Mouse (Mus musculus) CH12.LX (cell line): ENCODE results near the gene Stt3b. TPM values are rescaled to one million over a fixed set of nuclear protein-coding genes. Genes with fewer than 3 reads are reported as not detected.
A peak's percentile ranks its signal among the peaks of the same experiment; 100 is the strongest.

Experiments used
- DNase-seq: peaks from one replicate; pipeline ENCODE4 v3.0.0-alpha.2; 2013; ENCODE audit errors: extremely low read depth
- H3K27ac ChIP-seq: 2 replicates; pipeline ENCODE4 v1.5.1; 2012; ENCODE audit warnings: low read depth, mild to moderate bottlenecking, control low read depth, moderate library complexity; ENCODE audit not compliant: insufficient read depth
- H3K27me3 ChIP-seq: replicated peaks from 2 replicates; pipeline ENCODE3; 2012; ENCODE audit warnings: inconsistent platforms
- H3K36me3 ChIP-seq, 2 experiments: replicated peaks in 1 of 2; 2 replicates each; pipeline versions ENCODE3 to v1.6.1; 2012; ENCODE audit warnings: inconsistent platforms in 1 of 2, low read length in 1 of 2, mild to moderate bottlenecking in 1 of 2, mixed read lengths in 1 of 2, moderate library complexity in 1 of 2; ENCODE audit not compliant: control insufficient read depth in 1 of 2, insufficient read depth in 1 of 2
- H3K4me1 ChIP-seq, 2 experiments: 2 replicates each; pipeline ENCODE4 v1.6.1; 2012; ENCODE audit warnings: inconsistent platforms in 1 of 2, moderate library complexity in 1 of 2; ENCODE audit not compliant: insufficient read depth in 2 of 2, control insufficient read depth in 1 of 2
- H3K4me2 ChIP-seq: 2 replicates; pipeline ENCODE4 v1.6.1; 2012; ENCODE audit warnings: low read depth, mild to moderate bottlenecking, control low read depth; ENCODE audit not compliant: poor library complexity, insufficient read depth, severe bottlenecking
- H3K4me3 ChIP-seq, 3 experiments: fragments of 150-350 bp in 1 of 3; sonication (generic) in 1 of 3; replicated peaks in 1 of 3; 2 replicates each; pipeline versions ENCODE3 to v1.5.1; 2011 to 2012; ENCODE audit warnings: low read depth in 2 of 3, low read length in 2 of 3, mild to moderate bottlenecking in 2 of 3, moderate library complexity in 2 of 3, control low read depth in 1 of 3, improper control_type of control experiment in 1 of 3, inconsistent platforms in 1 of 3, mixed read lengths in 1 of 3; ENCODE audit not compliant: poor library complexity in 1 of 3
- H3K79me2 ChIP-seq: replicated peaks from 2 replicates; pipeline ENCODE4 v1.6.1; 2012; ENCODE audit warnings: mild to moderate bottlenecking, moderate library complexity; ENCODE audit not compliant: control insufficient read depth, poor library complexity, insufficient read depth, severe bottlenecking; ENCODE audit errors: extremely low read depth
- H3K9ac ChIP-seq: 2 replicates; pipeline ENCODE4 v1.6.1; 2012; ENCODE audit warnings: low read depth, mild to moderate bottlenecking, control low read depth, moderate library complexity; ENCODE audit not compliant: insufficient read depth
- H3K9me3 ChIP-seq: replicated peaks from 2 replicates; pipeline ENCODE3; 2012; ENCODE audit warnings: low read length, inconsistent platforms, mixed read lengths
- BHLHE40 ChIP-seq: IDR thresholded peaks from 2 replicates; pipeline ENCODE4 v1.6.1; 2011; ENCODE audit warnings: mild to moderate bottlenecking, low read depth, low read length, improper control_type of control experiment
- CHD1 ChIP-seq: IDR thresholded peaks from 2 replicates; pipeline ENCODE4 v1.6.1; 2012; ENCODE audit warnings: low read depth, low read length, improper control_type of control experiment, inconsistent platforms
- CHD2 ChIP-seq: IDR thresholded peaks from 2 replicates; pipeline ENCODE4 v1.6.1; 2011; ENCODE audit warnings: low read length, improper control_type of control experiment
- CTCF ChIP-seq, 2 experiments: IDR thresholded peaks in 1 of 2; conservative IDR thresholded peaks in 1 of 2; 2 replicates each; pipeline ENCODE4 v1.5.1; 2011 to 2012; ENCODE audit warnings: low read depth in 2 of 2, low read length in 2 of 2, improper control_type of control experiment in 1 of 2, inconsistent platforms in 1 of 2, mild to moderate bottlenecking in 1 of 2, moderate library complexity in 1 of 2
- E2F4 ChIP-seq: IDR thresholded peaks from 2 replicates; pipeline ENCODE4 v1.6.1; 2011; ENCODE audit warnings: low read depth, low read length, improper control_type of control experiment; ENCODE audit not compliant: insufficient replicate concordance
- ELF1 ChIP-seq: IDR thresholded peaks from 2 replicates; pipeline ENCODE4 v1.6.1; 2014; ENCODE audit warnings: low read depth, mild to moderate bottlenecking, inconsistent platforms, low read length, improper control_type of control experiment
- EP300 ChIP-seq: IDR thresholded peaks from 2 replicates; pipeline ENCODE4 v1.6.1; 2011; ENCODE audit warnings: low read length, improper control_type of control experiment
- ETS1 ChIP-seq: conservative IDR thresholded peaks from 2 replicates; pipeline ENCODE4 v1.6.1; 2012; ENCODE audit warnings: low read depth, mild to moderate bottlenecking, inconsistent platforms, low read length, improper control_type of control experiment, moderate library complexity
- GABPA ChIP-seq: IDR thresholded peaks from 2 replicates; pipeline ENCODE4 v1.6.1; 2012; ENCODE audit warnings: low read depth, low read length, improper control_type of control experiment, inconsistent platforms; ENCODE audit not compliant: insufficient replicate concordance
- HCFC1 ChIP-seq: IDR thresholded peaks from 2 replicates; pipeline ENCODE4 v1.6.1; 2012; ENCODE audit warnings: low read depth, mild to moderate bottlenecking, inconsistent platforms, low read length, improper control_type of control experiment
- IRF4 ChIP-seq: IDR thresholded peaks from 2 replicates; pipeline ENCODE4 v1.6.1; 2014; ENCODE audit warnings: low read depth, mild to moderate bottlenecking, inconsistent platforms, low read length, improper control_type of control experiment
- JUN ChIP-seq: IDR thresholded peaks from 2 replicates; pipeline ENCODE4 v1.6.1; 2011; ENCODE audit warnings: low read depth, mild to moderate bottlenecking, low read length, improper control_type of control experiment, moderate library complexity; ENCODE audit not compliant: insufficient read depth
- JUND ChIP-seq: conservative IDR thresholded peaks from 2 replicates; pipeline ENCODE4 v1.6.1; 2011; ENCODE audit warnings: low read depth, low read length, improper control_type of control experiment
- KAT2A ChIP-seq: IDR thresholded peaks from 2 replicates; pipeline ENCODE4 v1.6.1; 2012; ENCODE audit warnings: low read length, improper control_type of control experiment, inconsistent platforms; ENCODE audit not compliant: insufficient replicate concordance
- MAFK ChIP-seq: IDR thresholded peaks from 2 replicates; pipeline ENCODE4 v1.6.1; 2011; ENCODE audit warnings: low read length, improper control_type of control experiment; ENCODE audit not compliant: insufficient replicate concordance
- MAX ChIP-seq: IDR thresholded peaks from 2 replicates; pipeline ENCODE4 v1.6.1; 2011; ENCODE audit warnings: low read length, improper control_type of control experiment
- MAZ ChIP-seq: IDR thresholded peaks from 2 replicates; pipeline ENCODE4 v1.6.1; 2012; ENCODE audit warnings: low read depth, mild to moderate bottlenecking, inconsistent platforms, low read length, improper control_type of control experiment, moderate library complexity
- MEF2A ChIP-seq: IDR thresholded peaks from 2 replicates; pipeline ENCODE4 v1.6.1; 2014; ENCODE audit warnings: low read depth, mild to moderate bottlenecking, inconsistent platforms, low read length, improper control_type of control experiment, borderline replicate concordance
- MXI1 ChIP-seq: IDR thresholded peaks from 2 replicates; pipeline ENCODE4 v1.6.1; 2011; ENCODE audit warnings: mild to moderate bottlenecking, low read depth, low read length, improper control_type of control experiment
- MYC ChIP-seq: IDR thresholded peaks from 2 replicates; pipeline ENCODE4 v1.6.1; 2011; ENCODE audit warnings: low read depth, mild to moderate bottlenecking, improper control_type of control experiment, low read length
- NELFE ChIP-seq: IDR thresholded peaks from 2 replicates; pipeline ENCODE4 v1.6.1; 2011; ENCODE audit warnings: low read depth, low read length, improper control_type of control experiment
- NRF1 ChIP-seq: IDR thresholded peaks from 2 replicates; pipeline ENCODE4 v1.6.1; 2014; ENCODE audit warnings: low read depth, mild to moderate bottlenecking, inconsistent platforms, low read length, improper control_type of control experiment, moderate library complexity
- PAX5 ChIP-seq: IDR thresholded peaks from 2 replicates; pipeline ENCODE4 v1.6.1; 2012; ENCODE audit warnings: low read length, inconsistent platforms, mixed read lengths
- POLR2A ChIP-seq: IDR thresholded peaks from 2 replicates; pipeline ENCODE4 v1.6.1; 2011; ENCODE audit warnings: low read depth, mild to moderate bottlenecking, improper control_type of control experiment, low read length
- POLR2AphosphoS2 ChIP-seq: IDR thresholded peaks from 2 replicates; pipeline ENCODE4 v1.6.1; 2011; ENCODE audit warnings: low read depth, low read length, improper control_type of control experiment
- RAD21 ChIP-seq: IDR thresholded peaks from 2 replicates; pipeline ENCODE4 v1.6.1; 2011; ENCODE audit warnings: low read depth, mild to moderate bottlenecking, low read length, improper control_type of control experiment, moderate library complexity
- RCOR1 ChIP-seq: conservative IDR thresholded peaks from 2 replicates; pipeline ENCODE4 v1.6.1; 2012; ENCODE audit warnings: low read depth, mild to moderate bottlenecking, inconsistent platforms, low read length, improper control_type of control experiment
- SIN3A ChIP-seq: IDR thresholded peaks from 2 replicates; pipeline ENCODE4 v1.6.1; 2012; ENCODE audit warnings: low read length, improper control_type of control experiment, inconsistent platforms
- TBP ChIP-seq: conservative IDR thresholded peaks from 2 replicates; pipeline ENCODE4 v1.6.1; 2011; ENCODE audit warnings: low read depth, low read length, improper control_type of control experiment
- TCF12 ChIP-seq: IDR thresholded peaks from 2 replicates; pipeline ENCODE4 v1.6.1; 2014; ENCODE audit warnings: low read depth, mild to moderate bottlenecking, inconsistent platforms, low read length, improper control_type of control experiment
- UBTF ChIP-seq: IDR thresholded peaks from 2 replicates; pipeline ENCODE4 v1.6.1; 2012; ENCODE audit warnings: low read depth, mild to moderate bottlenecking, inconsistent platforms, low read length, improper control_type of control experiment, moderate library complexity
- USF1 ChIP-seq: IDR thresholded peaks from 2 replicates; pipeline ENCODE4 v1.6.1; 2014; ENCODE audit warnings: low read depth, mild to moderate bottlenecking, inconsistent platforms, low read length, improper control_type of control experiment
- USF2 ChIP-seq: conservative IDR thresholded peaks from 2 replicates; pipeline ENCODE4 v1.6.1; 2011; ENCODE audit warnings: low read depth, low read length, improper control_type of control experiment
- ZC3H11A ChIP-seq: IDR thresholded peaks from 2 replicates; pipeline ENCODE4 v1.6.1; 2012; ENCODE audit warnings: low read depth, mild to moderate bottlenecking, inconsistent platforms, low read length, improper control_type of control experiment
- ZKSCAN1 ChIP-seq: IDR thresholded peaks from 2 replicates; pipeline ENCODE4 v1.6.1; 2012; ENCODE audit warnings: low read depth, inconsistent platforms, low read length, improper control_type of control experiment, borderline replicate concordance
- ZMIZ1 ChIP-seq: IDR thresholded peaks from 2 replicates; pipeline ENCODE4 v1.6.1; 2012; ENCODE audit warnings: low read depth, mild to moderate bottlenecking, inconsistent platforms, low read length, improper control_type of control experiment
- ZNF384 ChIP-seq: IDR thresholded peaks from 2 replicates; pipeline ENCODE4 v1.6.1; 2012; ENCODE audit warnings: low read depth, low read length, improper control_type of control experiment, inconsistent platforms
- dilution Hi-C: fragments of 300-500 bp; cut with MboI; formaldehyde crosslinking; loops from 2 replicates; pipeline ENCODE4 v1.14.3; 2020; ENCODE audit warnings: low sequenced_read_pairs; ENCODE audit not compliant: extremely low pct_unique_long_range_greater_than_20kb, extremely low pct_ligation_motif_present
- in situ Hi-C: fragments of 300-500 bp; cut with MboI; formaldehyde crosslinking; loops from 3 replicates; pipeline ENCODE4 v1.14.3; 2019; ENCODE audit warnings: low sequenced_read_pairs, low pct_ligation_motif_present, low pct_unique_long_range_greater_than_20kb, mixed read lengths
- polyA plus RNA-seq: library from polyadenylated mRNA; unstranded; fragments of >175 nt; gene quantifications from 2 replicates; pipeline ENCODE4 v1.2.1, GENCODE M21; 2012; ENCODE audit warnings: low read depth; ENCODE audit not compliant: insufficient read length
- total RNA-seq, 2 experiments: library from RNA; depleted of rRNA; stranded (reverse); fragments of 300-350 nt in 1 of 2; fragments of >200 nt in 1 of 2; gene quantifications; 2 replicates each; pipeline ENCODE4 v1.2.3; 2012 to 2014

Stt3b gene
- total RNA-seq (2012; rRNA removed) (103 and 114 TPM in 2 replicates), total RNA-seq (2014; rRNA removed) (152 and 155 TPM in 2 replicates), polyA plus RNA-seq (108 and 118 TPM in 2 replicates)

- Histone ChIP-seq H3K4me1 (peaks cover 0 to 9% of the 10 kb centered on the region in 2 experiments; a peak in 2 of 4 replicates), H3K36me3 (no peaks in the 10 kb centered on the region), H3K4me2 (peak within 1 kb of the TSS; percentile 37), H3K9ac (peak within 1 kb of the TSS; percentile 95), H3K27ac (peak within 1 kb of the TSS; percentile 71), H3K79me2 (peaks cover 41% of the 10 kb centered on the region), H3K27me3 (no peaks in the 10 kb centered on the region), H3K9me3 (no peaks in the 10 kb centered on the region), H3K4me3 (peak within 1 kb of the TSS; percentile 94 to 96 (median 95))
- peak; percentile 98 for DNase-seq
- in situ Hi-C loops: loop anchor here (10.0 kb wide), 1 partner anchor 174 kb away; no protein-coding TSS in a partner anchor
- dilution Hi-C loops: no loop called here
- TF ChIP-seq PAX5: no peak
- peak; percentile 47 for TF ChIP-seq IRF4
- peak; percentile 82 for TF ChIP-seq ZNF384
- peak; percentile 95 for TF ChIP-seq BHLHE40
- TF ChIP-seq RAD21: 0 out of 2 replicates have a peak, but pooled peaks have one; percentile 2
- peak; percentile 93 for TF ChIP-seq NELFE
- no peak for TF ChIP-seq CHD1
- peak in 1 of 2 experiments; percentile 22; a peak in 1 of 4 replicates for TF ChIP-seq CTCF (conservative IDR thresholded peaks at IDR 0.05 in 1 of 2, IDR thresholded peaks at IDR 0.05 in 1 of 2; ENCODE audit: low read depth in 2 of 2, low read length in 2 of 2)
- TF ChIP-seq E2F4: no peak
- TF ChIP-seq POLR2A: peak; percentile 89
- TF ChIP-seq MYC: peak; percentile 91
- TF ChIP-seq RCOR1: peak; percentile 74; the same call in 1 of the 2 replicates
- TF ChIP-seq USF1: peak; percentile 94
- TF ChIP-seq CHD2: no peak; the same call in 1 of the 2 replicates
- no peak for TF ChIP-seq EP300
- TF ChIP-seq ZC3H11A: no peak
- TF ChIP-seq JUN: no peak
- TF ChIP-seq POLR2AphosphoS2: 0 out of 2 replicates have a peak, but pooled peaks have one; percentile 52
- TF ChIP-seq ELF1: peak; percentile 70
- peak; percentile 76 for TF ChIP-seq USF2
- TF ChIP-seq TCF12: peak; percentile 57; the same call in 1 of the 2 replicates
- TF ChIP-seq UBTF: peak; percentile 41; the same call in 1 of the 2 replicates
- TF ChIP-seq GABPA: no peak
- TF ChIP-seq ETS1: peak; percentile 37; the same call in 1 of the 2 replicates
- TF ChIP-seq ZMIZ1: peak; percentile 86
- no peak for TF ChIP-seq MAFK
- TF ChIP-seq MXI1: peak; percentile 97
- TF ChIP-seq ZKSCAN1: no peak
- no peak; the same call in none of the 2 replicates for TF ChIP-seq MEF2A
- peak; percentile 55; the same call in 1 of the 2 replicates for TF ChIP-seq KAT2A
- peak; percentile 96 for TF ChIP-seq MAX
- peak; percentile 30; the same call in 1 of the 2 replicates for TF ChIP-seq TBP
- TF ChIP-seq SIN3A: peak; percentile 82
- TF ChIP-seq MAZ: peak; percentile 42; the same call in 1 of the 2 replicates
- TF ChIP-seq JUND: no peak
- TF ChIP-seq HCFC1: peak; percentile 64
- peak; percentile 92 for TF ChIP-seq NRF1
These were observed at the start of gene Stt3b for GRCm38 (mm10) chr9:115310346-115311222. Gene Stt3b (minus strand): TSS chr9:115310421.
